Mouse (Mus musculus): ENCODE measurements around the gene Ces2h. TPM values are rescaled to one million over a fixed set of nuclear protein-coding genes. Genes with fewer than 3 reads are reported as not detected.

Gene Ces2h
- not detected in 2 replicates for polyA plus RNA-seq (2014; fragmentation: Nextera tagmentation; extraction: Ambion mirVana)

DNA sequence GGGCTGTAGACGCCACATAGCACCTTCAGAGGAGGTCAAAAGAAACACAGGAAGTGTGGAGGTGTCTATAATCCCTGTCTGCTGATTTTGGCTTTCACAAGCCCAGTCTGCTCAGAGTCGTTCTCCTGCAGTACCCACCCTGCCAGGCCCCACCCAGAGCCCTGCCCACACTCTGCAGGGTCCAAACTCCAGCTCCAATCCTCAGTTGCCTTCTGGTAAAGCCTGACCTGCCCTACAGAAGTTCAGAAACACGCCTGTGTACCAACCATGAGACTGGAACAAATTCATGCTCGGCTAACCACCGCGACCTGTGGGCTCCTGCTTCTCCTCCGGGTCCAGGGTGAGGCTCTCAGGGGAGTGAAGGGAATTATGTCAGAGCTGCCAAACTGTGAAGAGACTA, at the start of gene Ces2h:
Ces2h (plus strand) TSS at position 268 of the 400 bp plus-strand sequence.
- H3K9me3 ChIP-seq (ENCODE audit: control insufficient read depth, low read length): no peaks in the 10 kb centered on the region
- no peak within 1 kb of the TSS for H3K9ac ChIP-seq (ENCODE audit: low read length)
- no peak within 1 kb of the TSS for H3K27ac ChIP-seq (ENCODE audit: low read depth, low read length)
- DNase-seq (ENCODE audit: low spot score, missing footprints): no peak
- 86% methylated on average over 7 of the region's 7 CpGs for WGBS
- H3K4me1 ChIP-seq (ENCODE audit: control insufficient read depth, insufficient read depth, low read length): no peaks in the 10 kb centered on the region
- H3K27me3 ChIP-seq (ENCODE audit: control insufficient read depth, insufficient read depth, low read length): no peaks in the 10 kb centered on the region
- no peaks in the 10 kb centered on the region for H3K36me3 ChIP-seq (ENCODE audit: control insufficient read depth, insufficient read depth, low read length)
- no peak within 1 kb of the TSS for H3K4me3 ChIP-seq (ENCODE audit: low read depth, low read length)
- no peak within 1 kb of the TSS for H3K4me2 ChIP-seq
- no peak for ATAC-seq (ENCODE audit: low FRiP score)

DNA sequence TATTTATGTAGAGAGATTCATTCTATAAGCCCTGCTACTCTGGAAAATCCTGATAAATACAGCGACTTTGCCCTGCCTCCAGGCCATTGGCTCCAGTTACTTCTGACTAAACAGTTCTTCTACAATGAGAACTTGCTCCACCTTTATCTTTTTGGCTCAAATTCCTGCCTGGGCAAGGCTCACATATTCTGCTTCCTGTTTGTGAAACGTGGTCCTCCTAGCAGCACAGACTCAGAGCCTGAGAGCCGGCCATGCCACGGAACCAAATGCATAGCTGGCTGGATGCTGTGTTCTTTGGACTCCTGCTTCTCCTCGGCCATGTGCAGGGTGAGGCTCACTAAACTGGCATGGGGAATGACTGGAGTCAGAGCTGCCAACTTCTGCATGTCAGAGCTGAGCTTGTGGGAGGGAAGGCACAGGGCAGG, 39.1 kb upstream of the Ces2h start, which contains the start of gene Ces2g:
Ces2g (plus strand) TSS at position 182 of the 425 bp plus-strand sequence.
- WGBS: 74% methylated on average over 5 of the region's 5 CpGs
- Histone ChIP-seq H3K4me1 (ENCODE audit: control insufficient read depth, insufficient read depth, low read length) (no peaks in the 10 kb centered on the region), H3K4me3 (ENCODE audit: low read depth, low read length) (no peak within 1 kb of the TSS), H3K27ac (ENCODE audit: low read depth, low read length) (no peak within 1 kb of the TSS), H3K9ac (ENCODE audit: low read length) (no peak within 1 kb of the TSS), H3K27me3 (ENCODE audit: control insufficient read depth, insufficient read depth, low read length) (no peaks in the 10 kb centered on the region), H3K4me2 (no peak within 1 kb of the TSS), H3K9me3 (ENCODE audit: control insufficient read depth, low read length) (no peaks in the 10 kb centered on the region), H3K36me3 (ENCODE audit: control insufficient read depth, insufficient read depth, low read length) (no peaks in the 10 kb centered on the region)
- DNase-seq (ENCODE audit: low spot score, missing footprints): no peak
- no peak for ATAC-seq (ENCODE audit: low FRiP score)

DNA sequence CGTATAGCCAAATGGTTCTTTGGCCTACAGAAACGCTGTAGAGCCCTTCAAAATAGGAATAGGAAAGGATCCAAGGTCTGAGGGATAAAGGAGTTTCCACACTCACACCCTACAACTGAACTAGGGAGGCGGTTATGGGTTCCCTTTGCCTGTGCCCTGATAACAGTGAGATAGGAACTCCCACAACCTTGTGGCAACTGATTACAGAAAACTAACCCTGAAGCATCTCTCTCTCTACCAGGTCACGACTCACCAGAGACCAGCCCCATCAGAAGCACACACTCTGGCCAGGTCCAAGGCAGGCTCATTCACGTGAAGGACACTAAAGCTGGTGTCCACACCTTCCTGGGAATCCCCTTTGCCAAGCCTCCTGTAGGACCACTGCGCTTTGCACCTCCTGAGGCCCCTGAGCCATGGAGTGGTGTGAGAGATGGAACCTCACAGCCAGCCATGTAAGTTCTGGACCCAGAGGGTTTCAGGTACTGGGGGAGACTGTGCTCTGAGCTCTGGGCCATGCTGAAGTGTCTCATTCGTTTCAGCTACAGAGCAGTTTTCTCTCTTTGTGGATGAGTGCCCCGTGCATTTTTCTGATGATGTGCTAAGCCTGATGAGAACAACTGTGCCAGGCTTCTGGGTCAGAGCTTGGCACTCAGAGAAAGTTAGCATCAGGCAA, 38.3 kb upstream of the Ces2h start:
- Histone ChIP-seq H3K36me3 (ENCODE audit: control insufficient read depth, insufficient read depth, low read length) (no peaks in the 10 kb centered on the region), H3K4me3 (ENCODE audit: low read depth, low read length) (no peak overlapping the region), H3K27me3 (ENCODE audit: control insufficient read depth, insufficient read depth, low read length) (no peaks in the 10 kb centered on the region), H3K27ac (ENCODE audit: low read depth, low read length) (no peak overlapping the region), H3K4me1 (ENCODE audit: control insufficient read depth, insufficient read depth, low read length) (no peaks in the 10 kb centered on the region), H3K4me2 (no peak overlapping the region), H3K9me3 (ENCODE audit: control insufficient read depth, low read length) (no peaks in the 10 kb centered on the region), H3K9ac (ENCODE audit: low read length) (no peak overlapping the region)
- WGBS: 72% methylated on average over 8 of the region's 8 CpGs
- no peak for ATAC-seq (ENCODE audit: low FRiP score)
- DNase-seq (ENCODE audit: low spot score, missing footprints): no peak

DNA sequence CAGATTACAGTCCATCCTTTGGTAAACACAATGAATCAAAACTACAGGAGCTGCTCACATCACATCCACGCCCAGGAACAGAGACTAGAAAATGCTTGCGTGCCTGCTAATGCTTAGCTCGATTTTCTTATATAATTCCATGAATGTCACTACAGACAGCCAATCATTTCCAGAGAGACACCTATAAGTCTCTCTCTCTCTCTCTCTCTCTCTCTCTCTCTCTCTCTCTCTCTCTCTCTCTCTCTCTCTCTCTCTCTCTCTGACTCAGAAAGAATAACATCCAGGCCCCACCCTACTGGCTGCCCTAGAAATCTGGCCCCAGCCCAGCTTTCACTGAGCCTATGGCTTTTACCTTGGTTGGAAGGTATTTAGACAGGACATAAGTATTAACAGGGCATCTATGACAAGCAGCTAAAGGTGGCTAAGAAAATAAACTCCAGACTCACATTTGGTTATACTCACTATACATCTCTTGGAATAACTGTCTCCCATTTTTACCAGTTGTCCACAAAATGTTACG, 37.2 kb upstream of the Ces2h start:
- H3K27me3 ChIP-seq (ENCODE audit: control insufficient read depth, insufficient read depth, low read length): no peaks in the 10 kb centered on the region
- H3K9me3 ChIP-seq (ENCODE audit: control insufficient read depth, low read length): no peaks in the 10 kb centered on the region
- no peak overlapping the region for H3K27ac ChIP-seq (ENCODE audit: low read depth, low read length)
- no peaks in the 10 kb centered on the region for H3K4me1 ChIP-seq (ENCODE audit: control insufficient read depth, insufficient read depth, low read length)
- ATAC-seq (ENCODE audit: low FRiP score) (no peak), DNase-seq (ENCODE audit: low spot score, missing footprints) (no peak)
- no peak overlapping the region for H3K4me3 ChIP-seq (ENCODE audit: low read depth, low read length)
- no peaks in the 10 kb centered on the region for H3K36me3 ChIP-seq (ENCODE audit: control insufficient read depth, insufficient read depth, low read length)
- no peak overlapping the region for H3K9ac ChIP-seq (ENCODE audit: low read length)
- H3K4me2 ChIP-seq: no peak overlapping the region
- 85% methylated on average over 4 of the region's 4 CpGs for WGBS

DNA sequence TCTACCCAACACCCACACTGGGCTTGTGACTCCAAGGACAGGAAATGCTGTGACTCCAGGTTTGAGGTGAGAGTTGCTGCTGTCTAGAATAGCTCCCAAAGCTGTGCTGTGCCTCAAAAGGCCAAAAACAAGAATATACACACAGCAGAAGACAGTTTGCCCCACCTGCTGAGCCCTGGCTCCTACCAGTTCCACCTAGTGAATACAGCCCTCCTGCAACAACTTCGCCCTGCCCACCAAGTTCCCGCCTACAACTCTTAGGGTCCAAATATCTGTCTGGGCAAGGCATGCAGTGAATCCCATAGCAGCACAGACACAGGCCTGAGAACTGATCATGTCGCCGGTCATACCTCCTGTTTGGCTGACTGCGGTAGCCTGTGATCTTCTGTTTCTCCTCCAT, 16.5 kb upstream of the Ces2h start:
- ATAC-seq (ENCODE audit: low FRiP score): no peak
- H3K36me3 ChIP-seq (ENCODE audit: control insufficient read depth, insufficient read depth, low read length): no peaks in the 10 kb centered on the region
- no peak overlapping the region for H3K9ac ChIP-seq (ENCODE audit: low read length)
- H3K4me1 ChIP-seq (ENCODE audit: control insufficient read depth, insufficient read depth, low read length): no peaks in the 10 kb centered on the region
- H3K4me2 ChIP-seq: no peak overlapping the region
- H3K27me3 ChIP-seq (ENCODE audit: control insufficient read depth, insufficient read depth, low read length): no peaks in the 10 kb centered on the region
- DNase-seq (ENCODE audit: low spot score, missing footprints): no peak
- peaks cover 8% of the 10 kb centered on the region; the same call in 1 of the 2 replicates for H3K9me3 ChIP-seq (ENCODE audit: control insufficient read depth, low read length)
- 92% methylated on average over 5 of the region's 5 CpGs for WGBS
- H3K4me3 ChIP-seq (ENCODE audit: low read depth, low read length): no peak overlapping the region
- H3K27ac ChIP-seq (ENCODE audit: low read depth, low read length): no peak overlapping the region

DNA sequence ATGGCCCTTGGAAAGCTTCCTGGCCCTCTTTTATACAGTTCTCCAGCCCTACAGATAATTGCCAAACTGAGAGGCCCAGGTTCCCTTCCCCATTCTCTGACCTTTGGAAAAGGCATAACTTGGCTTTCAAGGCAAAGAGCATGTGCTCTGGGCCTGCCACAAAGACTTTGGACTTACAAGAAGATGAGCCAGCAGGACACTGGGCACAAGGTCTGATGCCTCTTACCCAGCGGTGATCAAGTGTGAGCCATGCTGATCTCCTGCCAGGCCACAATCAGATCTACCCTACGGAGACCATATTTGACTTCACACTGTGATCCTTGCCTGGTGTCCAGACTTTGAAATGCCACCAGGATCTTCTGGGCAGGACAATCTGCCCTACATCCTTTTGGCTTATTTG, 15.7 kb upstream of the Ces2h start:
- no peak for ATAC-seq (ENCODE audit: low FRiP score)
- no peak overlapping the region for H3K27ac ChIP-seq (ENCODE audit: low read depth, low read length)
- 87% methylated on average over 2 of the region's 2 CpGs for WGBS

DNA sequence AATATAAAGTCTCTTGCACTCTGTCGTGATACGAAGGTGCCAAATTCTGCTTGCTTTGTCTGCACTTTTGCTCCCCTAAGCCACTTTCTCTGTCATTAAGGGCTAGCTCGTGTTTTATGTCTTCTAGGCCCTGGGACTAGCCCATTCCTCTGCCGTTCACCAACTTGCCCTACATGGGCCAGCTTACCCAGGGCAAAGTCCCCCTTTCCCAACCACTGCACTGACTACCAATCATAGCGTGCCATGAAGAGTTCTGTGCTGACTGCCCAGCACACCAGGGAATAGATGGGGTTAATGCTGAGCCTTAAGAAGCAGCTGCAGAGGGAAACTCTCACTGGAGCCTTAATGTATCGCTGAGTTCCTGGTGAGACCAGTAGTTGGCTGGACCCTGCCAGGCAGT, 2.5 kb upstream of the Ces2h start:
- Histone ChIP-seq H3K9me3 (ENCODE audit: control insufficient read depth, low read length) (no peaks in the 10 kb centered on the region), H3K27ac (ENCODE audit: low read depth, low read length) (no peak overlapping the region), H3K4me3 (ENCODE audit: low read depth, low read length) (no peak overlapping the region), H3K9ac (ENCODE audit: low read length) (no peak overlapping the region), H3K36me3 (ENCODE audit: control insufficient read depth, insufficient read depth, low read length) (no peaks in the 10 kb centered on the region), H3K4me1 (ENCODE audit: control insufficient read depth, insufficient read depth, low read length) (no peaks in the 10 kb centered on the region), H3K4me2 (no peak overlapping the region), H3K27me3 (ENCODE audit: control insufficient read depth, insufficient read depth, low read length) (no peaks in the 10 kb centered on the region)
- WGBS: 79% methylated on average over 6 of the region's 6 CpGs
- DNase-seq (ENCODE audit: low spot score, missing footprints) (no peak), ATAC-seq (ENCODE audit: low FRiP score) (no peak)

More for the DNA sequence above, 15.7 kb upstream of the Ces2h start:
- Histone ChIP-seq H3K9me3 (ENCODE audit: control insufficient read depth, low read length) (peaks cover 5% of the 10 kb centered on the region; the same call in 1 of the 2 replicates), H3K4me1 (ENCODE audit: control insufficient read depth, insufficient read depth, low read length) (no peaks in the 10 kb centered on the region), H3K36me3 (ENCODE audit: control insufficient read depth, insufficient read depth, low read length) (no peaks in the 10 kb centered on the region), H3K4me3 (ENCODE audit: low read depth, low read length) (no peak overlapping the region), H3K4me2 (no peak overlapping the region), H3K27me3 (ENCODE audit: control insufficient read depth, insufficient read depth, low read length) (no peaks in the 10 kb centered on the region), H3K9ac (ENCODE audit: low read length) (no peak overlapping the region)
- DNase-seq (ENCODE audit: low spot score, missing footprints): no peak

DNA sequence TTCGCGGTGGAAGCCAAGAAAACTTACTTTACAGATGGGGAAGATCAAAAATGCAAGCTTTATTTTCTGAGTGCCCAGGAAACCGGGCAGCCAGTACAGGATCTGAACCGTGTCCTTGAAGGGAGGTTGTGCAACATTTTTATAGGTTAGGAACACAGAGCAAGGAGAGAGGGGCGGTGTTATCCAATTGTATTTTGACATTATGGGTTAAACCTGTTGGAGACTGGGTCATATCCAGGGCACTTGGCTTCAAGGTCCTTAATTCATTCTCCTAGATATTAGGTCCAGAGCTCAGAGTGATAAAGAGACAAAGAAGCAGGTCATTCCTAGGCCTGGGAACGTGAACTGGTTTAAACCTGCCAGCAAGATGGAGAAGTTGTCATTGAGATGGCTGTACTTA, 1.5 kb upstream of the Ces2h start:
- no peak overlapping the region for H3K9ac ChIP-seq (ENCODE audit: low read length)
- no peak overlapping the region for H3K4me3 ChIP-seq (ENCODE audit: low read depth, low read length)
- H3K9me3 ChIP-seq (ENCODE audit: control insufficient read depth, low read length): no peaks in the 10 kb centered on the region
- no peaks in the 10 kb centered on the region for H3K36me3 ChIP-seq (ENCODE audit: control insufficient read depth, insufficient read depth, low read length)
- H3K27ac ChIP-seq (ENCODE audit: low read depth, low read length): no peak overlapping the region
- no peak overlapping the region for H3K4me2 ChIP-seq
- DNase-seq (ENCODE audit: low spot score, missing footprints) (no peak), ATAC-seq (ENCODE audit: low FRiP score) (no peak)
- 85% methylated on average over 6 of the region's 6 CpGs for WGBS
- no peaks in the 10 kb centered on the region for H3K27me3 ChIP-seq (ENCODE audit: control insufficient read depth, insufficient read depth, low read length)
- no peaks in the 10 kb centered on the region for H3K4me1 ChIP-seq (ENCODE audit: control insufficient read depth, insufficient read depth, low read length)

DNA sequence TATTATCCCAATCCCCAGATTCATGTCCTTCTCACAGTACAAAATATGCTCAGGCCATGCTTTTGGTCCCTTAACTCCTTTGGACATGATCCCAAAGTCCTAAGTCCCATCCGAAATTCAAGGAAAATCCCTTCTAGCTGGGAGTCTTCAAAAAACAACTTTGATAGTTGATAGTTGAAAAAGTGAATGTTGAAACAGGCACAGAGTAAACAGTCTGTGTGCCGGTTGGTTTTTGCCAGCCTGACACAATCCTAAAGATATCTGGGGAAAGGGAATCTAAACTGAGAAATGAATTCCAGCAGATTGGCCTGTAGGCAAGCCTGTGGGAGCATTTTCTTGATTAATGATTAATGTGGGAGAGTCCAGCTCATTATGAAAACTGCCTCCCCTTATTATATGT, 9.3 kb downstream of the Ces2h start:
- Histone ChIP-seq H3K4me2 (no peak overlapping the region), H3K27ac (ENCODE audit: low read depth, low read length) (no peak overlapping the region), H3K27me3 (ENCODE audit: control insufficient read depth, insufficient read depth, low read length) (no peaks in the 10 kb centered on the region), H3K4me1 (ENCODE audit: control insufficient read depth, insufficient read depth, low read length) (no peaks in the 10 kb centered on the region), H3K9ac (ENCODE audit: low read length) (no peak overlapping the region), H3K4me3 (ENCODE audit: low read depth, low read length) (no peak overlapping the region), H3K36me3 (ENCODE audit: control insufficient read depth, insufficient read depth, low read length) (no peaks in the 10 kb centered on the region), H3K9me3 (ENCODE audit: control insufficient read depth, low read length) (peaks cover 2% of the 10 kb centered on the region; the same call in 1 of the 2 replicates)
- WGBS: 89% methylated on average over 2 of the region's 2 CpGs
- no peak for ATAC-seq (ENCODE audit: low FRiP score)
- DNase-seq (ENCODE audit: low spot score, missing footprints): no peak
